Mouse (Mus musculus) layer of hippocampus, adult 9-10 months (tissue): ENCODE data around the gene Duxbl2.
"Not testable (repeated sequence)": the region's sequence is repeated elsewhere in the genome, so short reads cannot be mapped to it uniquely, and the experiment has no call there.

Experiments used
- DNase-seq: peaks from one replicate; pipeline ENCODE4 v3.0.0; 2022; ENCODE audit warnings: low spot score

The Duxbl2 gene

DNA sequence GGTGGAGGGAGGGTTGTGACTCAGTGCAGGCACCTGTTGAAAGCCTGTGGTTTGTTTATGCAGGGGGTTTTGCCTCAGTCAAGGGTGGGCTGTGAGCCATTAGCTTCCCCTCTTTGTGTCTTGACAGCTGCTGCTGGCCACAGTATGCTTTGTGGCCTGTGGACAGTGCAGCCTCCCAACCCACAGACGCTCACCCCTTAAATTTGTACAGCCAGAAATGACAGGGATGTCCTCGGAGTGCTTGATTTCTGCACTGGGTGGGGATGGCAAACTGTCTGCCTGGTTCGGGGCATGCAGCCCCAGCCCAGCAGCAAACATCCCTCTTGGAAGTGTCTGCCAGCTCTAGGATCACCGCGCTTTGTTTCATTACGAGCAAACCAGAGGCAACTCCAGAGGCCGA is at the start of gene Duxbl2:
Gene Duxbl2, plus strand, starts transcription at position 200 of the 400 bp plus-strand sequence.
- DNase-seq, result not testable (repeated sequence)

DNA sequence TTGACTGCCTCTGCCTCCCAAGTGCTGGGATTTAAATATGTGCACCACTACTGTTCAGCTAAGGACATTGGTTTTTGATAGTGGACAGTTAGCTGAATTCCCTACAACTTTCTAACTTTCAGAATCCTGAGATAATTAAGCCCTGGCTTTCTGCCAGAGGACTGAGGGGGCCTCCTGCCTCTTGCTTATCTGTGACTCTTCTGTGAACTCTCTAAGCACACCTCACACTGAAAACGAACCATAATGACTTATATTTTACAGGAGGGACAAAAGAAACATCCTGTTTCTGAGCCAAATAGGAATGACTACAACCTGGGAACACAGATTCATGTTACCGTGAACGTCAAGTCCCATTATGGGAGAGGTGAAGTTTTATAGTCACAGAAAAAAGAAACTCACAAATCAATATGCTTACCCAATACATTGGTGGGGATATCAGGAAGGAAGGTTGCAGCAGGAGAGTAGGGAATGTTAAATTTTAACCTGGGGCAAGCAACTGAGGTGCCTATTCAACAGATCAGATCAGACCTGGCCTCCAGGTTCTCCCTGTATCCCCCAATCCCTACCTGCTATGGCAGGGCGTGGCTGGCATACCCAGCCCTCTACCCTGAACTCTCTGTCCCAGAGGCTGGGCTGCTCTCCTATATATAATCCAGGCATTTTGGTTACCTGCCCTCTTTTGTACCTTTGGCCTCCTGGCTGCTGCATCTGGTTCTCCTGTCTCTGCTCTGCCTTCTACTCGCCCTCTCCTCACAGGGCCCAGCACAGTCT is 41.3 kb upstream of the Duxbl2 start:
- not testable (repeated sequence) for DNase-seq

DNA sequence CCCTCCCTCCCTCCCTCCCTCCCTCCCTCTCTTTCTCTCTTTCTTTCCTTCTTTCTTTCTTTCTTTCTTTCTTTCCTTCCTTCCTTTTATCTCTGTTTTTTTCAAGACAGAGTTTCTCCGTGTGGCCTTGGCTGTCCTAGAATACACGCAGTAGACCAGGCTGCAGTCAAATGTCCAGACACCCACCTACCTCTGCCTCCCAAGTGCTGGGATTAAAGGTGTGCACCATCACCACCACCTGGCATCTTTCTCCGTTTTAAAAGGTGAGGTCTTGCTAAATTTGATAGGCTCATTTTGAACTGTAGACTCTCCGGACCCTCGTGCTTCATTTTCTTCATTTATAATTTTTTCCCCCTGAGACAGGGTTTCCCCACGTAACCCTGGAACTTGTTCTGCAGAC is 36.9 kb upstream of the Duxbl2 start, which contains the start of gene Cphx2:
Gene Cphx2, plus strand, starts transcription at position 301 of the 400 bp plus-strand sequence.
- DNase-seq, result not testable (repeated sequence)

DNA sequence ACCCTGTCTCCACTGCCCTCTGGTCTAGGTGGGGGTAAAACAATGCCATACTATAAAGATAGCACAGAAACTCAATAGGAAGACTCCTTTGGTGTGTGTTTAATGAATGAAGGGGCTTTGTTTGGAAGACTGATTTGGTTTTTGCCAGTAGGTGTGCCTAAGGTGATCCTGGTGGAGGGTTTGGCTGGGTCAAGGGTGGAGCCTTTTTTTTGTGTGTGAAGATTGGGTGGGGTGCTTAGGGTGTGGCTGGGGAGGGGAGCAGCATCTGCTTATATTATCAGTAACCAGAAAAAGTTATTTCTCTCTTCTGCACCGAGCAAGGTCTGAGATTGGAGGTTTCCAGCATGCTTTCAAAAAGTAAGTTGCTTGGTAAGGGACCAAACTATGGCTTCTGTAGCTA is 36.2 kb upstream of the Duxbl2 start, which contains the start of gene Cphx3:
Gene Cphx3, plus strand, starts transcription at position 301 of the 400 bp plus-strand sequence.
- not testable (repeated sequence) for DNase-seq

DNA sequence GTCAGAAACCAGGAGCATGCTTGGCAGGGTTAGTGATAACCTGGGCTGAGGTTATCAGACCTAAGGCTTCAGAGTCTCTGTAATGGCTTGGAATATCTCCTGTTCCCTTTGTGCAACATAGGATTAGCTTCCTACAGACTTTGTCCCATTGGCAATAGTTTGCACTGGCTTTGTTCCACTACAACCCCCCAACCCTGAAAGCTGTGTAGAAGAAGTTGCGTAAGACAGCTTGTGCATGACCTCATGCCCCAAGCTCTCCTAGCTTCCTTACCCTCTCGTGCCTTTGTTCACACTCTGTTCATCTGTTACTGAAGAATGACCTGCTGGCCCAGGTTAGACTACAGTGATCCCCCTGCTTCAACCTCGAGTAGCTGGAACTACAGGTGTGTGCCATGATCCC is 20.5 kb upstream of the Duxbl2 start:
- DNase-seq, result not testable (repeated sequence)

DNA sequence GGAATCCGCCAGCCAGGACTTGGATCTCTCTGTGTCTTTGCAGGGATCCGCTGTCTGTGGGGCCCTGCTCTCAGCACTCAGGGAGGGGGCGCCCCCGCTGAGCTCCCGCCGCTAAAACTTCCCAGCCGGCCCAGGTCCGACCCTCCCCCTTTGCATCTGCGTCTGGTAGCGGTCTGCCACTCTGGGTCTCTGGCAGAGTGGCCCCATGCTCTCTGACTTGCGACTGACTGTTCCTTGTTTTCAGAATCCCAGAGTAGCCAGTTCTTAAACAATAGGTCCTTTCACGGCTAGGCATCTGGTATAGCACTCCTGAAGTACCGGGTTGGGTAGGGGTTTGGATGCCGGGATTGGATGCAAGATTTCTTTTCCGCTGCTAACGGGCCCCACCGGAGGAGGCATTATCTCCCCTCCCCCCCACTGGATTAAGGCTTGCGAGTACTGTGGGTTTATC is 426 bp downstream of the Duxbl2 start:
- DNase-seq, result not testable (repeated sequence)

DNA sequence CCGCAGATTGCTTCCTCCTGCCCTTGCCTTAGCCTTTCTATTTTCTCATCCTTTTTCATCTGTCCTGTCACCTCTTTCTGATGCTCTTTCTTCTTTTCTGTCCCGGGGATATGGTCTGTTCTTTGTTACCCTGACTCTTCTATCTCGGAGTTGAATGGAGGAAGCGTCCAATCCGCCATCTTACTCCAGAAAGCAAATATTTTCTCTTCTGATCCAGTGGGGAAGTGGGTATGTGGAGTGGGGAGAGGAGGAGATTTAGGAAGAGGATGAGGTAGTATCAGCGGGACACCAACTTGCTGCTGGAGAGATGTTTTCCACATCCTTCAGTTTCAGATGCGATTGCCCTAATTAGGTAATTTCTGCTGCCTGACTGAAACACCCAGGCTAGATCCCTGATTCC is 946 bp downstream of the Duxbl2 start:
- DNase-seq, result not testable (repeated sequence)

DNA sequence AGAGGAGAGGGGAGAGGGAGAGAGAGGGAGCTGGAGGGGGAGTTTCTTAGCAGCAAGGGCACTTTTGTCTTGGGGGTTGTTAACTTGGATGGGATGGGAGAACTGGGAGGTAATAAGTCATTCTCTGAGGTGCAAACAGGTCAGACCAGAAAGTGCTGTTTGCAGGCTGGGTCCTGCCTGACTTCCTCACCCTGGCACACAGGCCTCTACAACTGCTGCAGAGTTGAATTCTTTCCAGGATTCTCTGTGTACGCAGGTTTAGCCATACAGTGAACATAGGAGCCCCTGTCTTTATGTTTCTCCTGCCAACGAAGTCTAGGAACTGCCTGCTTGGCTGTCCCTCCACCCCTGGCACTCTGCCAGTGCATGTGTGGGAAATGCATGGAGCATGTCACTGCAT is 28.9 kb downstream of the Duxbl2 start:
- DNase-seq, result not testable (repeated sequence)

DNA sequence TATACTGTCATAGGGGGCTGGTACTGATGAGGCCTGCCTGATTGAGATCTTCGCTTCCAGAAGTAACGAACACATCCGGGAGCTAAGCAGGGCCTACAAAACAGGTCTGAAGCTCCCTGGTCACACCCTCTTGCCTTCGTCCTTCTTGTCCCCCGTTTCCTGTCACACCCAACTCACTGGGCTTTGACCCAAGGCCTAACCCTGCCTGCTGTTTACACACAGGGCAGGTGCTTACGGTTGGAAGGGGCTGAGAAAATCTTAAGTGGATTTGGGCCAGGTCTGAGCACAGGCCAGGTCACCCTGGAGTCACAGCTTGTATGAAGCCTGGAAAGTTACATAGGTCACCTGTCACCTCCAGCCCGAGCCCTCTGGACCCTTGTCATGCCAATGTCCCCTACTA is 37.9 kb downstream of the Duxbl2 start:
- not testable (repeated sequence) for DNase-seq

DNA sequence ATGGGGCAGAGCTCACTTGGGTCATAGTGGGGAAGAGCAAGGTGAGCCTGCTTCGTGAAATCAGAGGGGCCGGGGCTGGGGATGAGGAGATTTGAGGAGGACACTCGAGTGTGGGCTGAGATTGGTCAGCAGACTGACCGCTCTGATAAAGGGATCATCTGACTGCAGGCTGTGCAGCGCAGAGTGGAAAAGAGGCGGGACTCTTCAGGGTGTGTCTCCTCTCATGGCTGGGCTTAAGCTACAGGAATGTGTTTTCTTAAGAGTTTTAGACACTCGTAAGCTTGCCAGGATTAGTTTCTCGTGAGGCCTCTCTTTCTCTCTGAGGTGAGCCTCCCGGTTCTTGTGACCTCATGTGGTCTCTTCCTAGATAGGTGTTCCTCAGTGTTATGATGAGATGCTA is 43.0 kb downstream of the Duxbl2 start:
- not testable (repeated sequence) for DNase-seq

DNA sequence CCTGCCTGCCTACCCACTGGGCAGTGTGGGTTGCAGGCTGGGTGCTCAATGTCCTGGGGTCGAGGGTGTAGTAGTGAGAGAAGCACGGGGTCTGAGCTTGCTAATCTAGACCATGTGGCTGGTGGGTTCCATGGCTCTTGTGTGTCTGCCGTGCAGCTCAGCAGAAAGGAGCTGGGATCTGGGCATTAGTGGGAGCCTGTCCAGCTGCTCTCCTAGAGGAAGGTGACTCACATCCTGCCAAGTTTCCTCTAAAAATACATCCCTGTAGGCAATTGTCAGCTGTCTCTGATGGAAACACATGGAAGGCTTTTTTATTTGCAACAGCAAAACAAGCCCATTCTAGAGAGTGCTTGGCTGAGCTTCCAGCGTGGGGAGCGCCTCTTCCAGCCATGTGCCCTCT is 44.3 kb downstream of the Duxbl2 start:
- DNase-seq, result not testable (repeated sequence)

DNA sequence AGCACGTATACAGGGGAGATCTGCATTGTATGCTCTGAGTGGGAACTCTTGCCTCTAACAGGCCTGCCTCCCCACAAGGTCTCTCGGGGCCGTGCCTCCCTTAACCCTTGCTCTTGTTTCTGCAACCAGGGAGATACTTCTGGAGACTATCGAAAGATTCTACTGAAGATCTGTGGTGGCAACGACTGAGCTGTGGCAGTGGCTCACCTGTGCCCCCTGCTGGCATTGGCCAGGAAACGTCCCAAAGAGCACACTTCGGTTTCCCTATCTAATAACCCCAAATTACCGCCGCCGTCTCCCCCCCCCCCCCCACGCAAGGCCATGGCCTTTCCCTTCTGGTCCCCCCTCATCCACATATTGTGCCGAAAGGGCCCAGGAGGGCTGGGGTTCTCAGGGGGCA is 47.1 kb downstream of the Duxbl2 start:
- not testable (repeated sequence) for DNase-seq

DNA sequence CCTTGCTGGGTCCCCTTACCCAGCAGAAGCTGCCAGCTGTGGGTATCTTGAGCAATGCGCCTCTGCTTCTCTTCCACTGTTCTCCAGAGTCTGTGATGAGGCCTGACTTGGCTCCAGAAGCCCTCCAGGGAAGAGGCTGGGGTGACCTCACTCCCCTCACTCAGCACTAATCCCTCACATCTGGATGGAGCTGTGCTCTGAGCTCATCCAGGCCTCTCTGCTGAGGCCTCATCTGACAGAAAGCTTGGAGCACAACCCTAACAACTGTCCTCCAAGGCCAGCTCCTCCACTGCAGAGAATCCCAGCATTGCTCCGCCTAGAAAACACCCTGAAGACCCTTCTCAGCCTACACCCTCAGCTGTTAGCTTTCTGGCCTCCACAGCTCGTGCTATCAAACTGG is 55.8 kb downstream of the Duxbl2 start:
- not testable (repeated sequence) for DNase-seq

DNA sequence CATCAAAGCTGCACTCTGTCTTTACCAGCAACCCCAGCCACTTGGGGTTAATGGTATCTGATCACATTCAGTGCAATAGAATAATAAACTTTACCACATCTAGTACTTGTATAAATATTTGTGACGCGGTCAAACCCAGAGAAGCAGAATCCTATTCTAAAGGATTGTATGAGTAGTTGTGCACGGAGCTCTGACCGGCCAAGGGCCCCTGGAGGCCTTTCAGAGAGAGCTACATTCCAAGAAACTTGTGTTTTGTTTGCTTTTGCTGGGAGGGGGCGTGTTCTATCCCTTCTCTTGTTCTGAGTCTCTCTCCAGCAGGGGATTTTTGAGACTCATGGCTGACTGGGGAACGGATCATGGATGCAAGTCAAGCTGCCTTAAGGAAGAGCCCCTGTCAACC is 56.9 kb downstream of the Duxbl2 start:
- not testable (repeated sequence) for DNase-seq
